Mouse (Mus musculus) erythroblast, adult 5-6 weeks (primary cell): ENCODE data around the gene Nme4. TPM values are rescaled to one million over a fixed set of nuclear protein-coding genes. Genes with fewer than 3 reads are reported as not detected.

Source experiments
- total RNA-seq, 2 experiments: library from RNA; stranded (forward) in 1 of 2; stranded (reverse) in 1 of 2; fragments of 150-400 nt in 1 of 2; fragments of 200-764, 138-1000 nt in 1 of 2; gene quantifications; 2 replicates each; pipeline versions ENCODE4 v1.2.3 to v1.2.4; 2015 to 2017; ENCODE audit warnings: low replicate concordance in 2 of 2

Nme4 gene
- total RNA-seq, 2 experiments from 2014 or later, result 5.2 to 10.0 TPM

Other genes starting within 250 kb of the Nme4 start
- gene Wdr90, start 234.1 kb downstream of the Nme4 start, total RNA-seq (2015; ENCODE audit: low replicate concordance), result 12.5 and 17.6 TPM in 2 replicates
- 10.0 and 12.7 TPM in 2 replicates for gene Wdr90, start 234.1 kb downstream of the Nme4 start, total RNA-seq (2017; ENCODE audit: low replicate concordance)
- gene Mcrip2, start 226.8 kb downstream of the Nme4 start, total RNA-seq (2015; ENCODE audit: low replicate concordance), result 9.4 and 9.8 TPM in 2 replicates
- 1.7 and 8.0 TPM in 2 replicates for gene Mcrip2, start 226.8 kb downstream of the Nme4 start, total RNA-seq (2017; ENCODE audit: low replicate concordance)
- 7.3 and 9.4 TPM in 2 replicates for gene Mettl26, start 220.5 kb downstream of the Nme4 start, total RNA-seq (2015; ENCODE audit: low replicate concordance)
- gene Mettl26, start 220.5 kb downstream of the Nme4 start, total RNA-seq (2017; ENCODE audit: low replicate concordance), result 3.7 and 5.3 TPM in 2 replicates
- gene Wfikkn1, start 214.7 kb downstream of the Nme4 start, total RNA-seq (2015; ENCODE audit: low replicate concordance), result not detected in 2 replicates
- gene Wfikkn1, start 214.7 kb downstream of the Nme4 start, total RNA-seq (2017; ENCODE audit: low replicate concordance), result 1.0 TPM in 1 of 2 replicates, not detected in the other
- gene Rab40c, start 175.9 kb downstream of the Nme4 start, total RNA-seq (2015; ENCODE audit: low replicate concordance), result 2.3 and 6.7 TPM in 2 replicates
- 1.2 and 1.5 TPM in 2 replicates for gene Rab40c, start 175.9 kb downstream of the Nme4 start, total RNA-seq (2017; ENCODE audit: low replicate concordance)
- 1,336 and 1,664 TPM in 2 replicates for gene Pigq, start 150.7 kb downstream of the Nme4 start, total RNA-seq (2015; ENCODE audit: low replicate concordance)
- 1,480 and 1,728 TPM in 2 replicates for gene Pigq, start 150.7 kb downstream of the Nme4 start, total RNA-seq (2017; ENCODE audit: low replicate concordance)
- gene Nhlrc4, start 150.6 kb downstream of the Nme4 start, total RNA-seq (2015; ENCODE audit: low replicate concordance), result 49.2 and 66.7 TPM in 2 replicates
- gene Nhlrc4, start 150.6 kb downstream of the Nme4 start, total RNA-seq (2017; ENCODE audit: low replicate concordance), result 40.7 and 62.0 TPM in 2 replicates
- not detected in 2 replicates for gene A930017K11Rik, start 143.0 kb downstream of the Nme4 start, total RNA-seq (2015; ENCODE audit: low replicate concordance)
- gene A930017K11Rik, start 143.0 kb downstream of the Nme4 start, total RNA-seq (2017; ENCODE audit: low replicate concordance), result not detected in 2 replicates
- gene Capn15, start 109.8 kb downstream of the Nme4 start, total RNA-seq (2015; ENCODE audit: low replicate concordance), result 1.2 and 1.5 TPM in 2 replicates
- gene Capn15, start 109.8 kb downstream of the Nme4 start, total RNA-seq (2017; ENCODE audit: low replicate concordance), result 1.4 and 2.4 TPM in 2 replicates
- not detected in 2 replicates for gene Rab11fip3, start 26.0 kb downstream of the Nme4 start, total RNA-seq (2015; ENCODE audit: low replicate concordance)
- 0.17 and 0.42 TPM in 2 replicates for gene Rab11fip3, start 26.0 kb downstream of the Nme4 start, total RNA-seq (2017; ENCODE audit: low replicate concordance)
- gene Decr2, start 5.3 kb downstream of the Nme4 start, total RNA-seq (2015; ENCODE audit: low replicate concordance), result 3.1 TPM in 1 of 2 replicates, not detected in the other
- 0.42 and 3.2 TPM in 2 replicates for gene Decr2, start 5.3 kb downstream of the Nme4 start, total RNA-seq (2017; ENCODE audit: low replicate concordance)
- 9.6 and 13.2 TPM in 2 replicates for gene Tmem8, start 17.7 kb upstream of the Nme4 start, total RNA-seq (2015; ENCODE audit: low replicate concordance)
- gene Tmem8, start 17.7 kb upstream of the Nme4 start, total RNA-seq (2017; ENCODE audit: low replicate concordance), result 4.3 and 5.0 TPM in 2 replicates
- gene Mrpl28, start 27.9 kb upstream of the Nme4 start, total RNA-seq (2015; ENCODE audit: low replicate concordance), result 21.7 and 22.6 TPM in 2 replicates
- 10.1 and 11.0 TPM in 2 replicates for gene Mrpl28, start 27.9 kb upstream of the Nme4 start, total RNA-seq (2017; ENCODE audit: low replicate concordance)
- gene Axin1, start 43.1 kb upstream of the Nme4 start, total RNA-seq (2015; ENCODE audit: low replicate concordance), result 5.6 and 6.3 TPM in 2 replicates
- gene Axin1, start 43.1 kb upstream of the Nme4 start, total RNA-seq (2017; ENCODE audit: low replicate concordance), result 29.1 and 33.9 TPM in 2 replicates
- gene Pdia2, start 103.5 kb upstream of the Nme4 start, total RNA-seq (2015; ENCODE audit: low replicate concordance), result 6.5 TPM in 1 of 2 replicates, not detected in the other
- gene Pdia2, start 103.5 kb upstream of the Nme4 start, total RNA-seq (2017; ENCODE audit: low replicate concordance), result 0.56 and 5.1 TPM in 2 replicates
- not detected in 2 replicates for gene Rgs11, start 107.3 kb upstream of the Nme4 start, total RNA-seq (2015; ENCODE audit: low replicate concordance)
- gene Rgs11, start 107.3 kb upstream of the Nme4 start, total RNA-seq (2017; ENCODE audit: low replicate concordance), result 1.7 TPM in 1 of 2 replicates, not detected in the other
- not detected in 2 replicates for gene Arhgdig, start 112.2 kb upstream of the Nme4 start, total RNA-seq (2015; ENCODE audit: low replicate concordance)
- not detected in 2 replicates for gene Arhgdig, start 112.2 kb upstream of the Nme4 start, total RNA-seq (2017; ENCODE audit: low replicate concordance)
- gene Fam234a, start 148.6 kb upstream of the Nme4 start, total RNA-seq (2015; ENCODE audit: low replicate concordance), result 2.3 and 4.2 TPM in 2 replicates
- 2.4 and 4.8 TPM in 2 replicates for gene Fam234a, start 148.6 kb upstream of the Nme4 start, total RNA-seq (2017; ENCODE audit: low replicate concordance)
- 11.7 and 16.3 TPM in 2 replicates for gene Luc7l, start 157.3 kb upstream of the Nme4 start, total RNA-seq (2015; ENCODE audit: low replicate concordance)
- 18.1 and 27.2 TPM in 2 replicates for gene Luc7l, start 157.3 kb upstream of the Nme4 start, total RNA-seq (2017; ENCODE audit: low replicate concordance)